Mouse (Mus musculus) testis, postnatal 10 days (tissue): ENCODE data around the gene Kcnma1.
A peak's percentile ranks its signal among the peaks of the same experiment; 100 is the strongest.

ENCODE experiments used
- DNase-seq: peaks from one replicate; pipeline ENCODE4 v3.0.0; 2021; ENCODE audit warnings: low spot score

Gene Kcnma1

DNA sequence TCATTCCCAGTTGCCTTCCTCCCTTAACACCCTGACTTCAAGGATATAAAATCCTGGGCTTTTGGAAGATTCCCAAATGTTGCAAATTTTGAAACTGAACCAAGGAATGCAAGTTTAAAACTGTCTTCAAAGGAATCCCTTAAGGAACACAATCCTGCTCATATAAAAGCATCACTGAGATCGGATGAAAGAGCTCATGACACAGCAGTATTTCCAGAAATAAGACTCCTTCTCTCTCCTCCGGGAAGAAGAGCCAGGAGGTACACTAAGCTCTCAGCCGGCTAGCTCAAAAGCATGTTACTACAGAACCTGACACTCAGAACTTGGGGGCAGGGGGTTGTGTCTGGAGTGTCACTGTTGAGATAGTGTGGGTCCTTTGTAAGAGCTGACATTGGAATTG lies 325.8 kb downstream of the Kcnma1 start:
- DNase-seq = no peak

DNA sequence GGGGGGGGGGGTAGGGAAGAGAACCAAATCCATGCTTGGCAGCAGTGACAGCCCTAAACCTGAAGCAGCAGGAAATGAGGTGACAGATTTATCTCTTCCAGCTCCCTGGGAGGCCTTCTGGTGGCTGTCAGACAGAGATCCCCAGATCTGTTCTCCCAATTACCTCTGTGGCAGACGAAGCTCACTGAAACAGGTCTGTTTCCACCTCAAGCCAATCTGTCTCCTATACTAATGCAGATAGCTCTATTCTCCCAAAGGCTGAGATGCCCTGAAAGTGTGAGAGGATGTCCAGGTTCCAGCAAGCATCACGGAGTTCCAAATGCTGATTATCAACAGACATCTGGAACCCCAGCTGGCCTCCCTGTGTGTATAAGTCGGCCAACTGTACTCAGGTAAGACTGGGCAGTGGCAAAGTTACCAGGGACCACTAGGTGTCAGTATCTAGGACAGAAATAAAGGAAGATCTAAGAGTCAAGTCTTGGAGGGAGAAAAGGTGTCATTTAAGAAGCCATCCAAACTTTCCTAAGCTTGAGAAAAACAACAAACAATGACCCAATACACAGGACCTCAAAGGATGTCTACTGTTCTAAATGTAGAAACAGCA lies 329.7 kb downstream of the Kcnma1 start:
- no peak for DNase-seq

DNA sequence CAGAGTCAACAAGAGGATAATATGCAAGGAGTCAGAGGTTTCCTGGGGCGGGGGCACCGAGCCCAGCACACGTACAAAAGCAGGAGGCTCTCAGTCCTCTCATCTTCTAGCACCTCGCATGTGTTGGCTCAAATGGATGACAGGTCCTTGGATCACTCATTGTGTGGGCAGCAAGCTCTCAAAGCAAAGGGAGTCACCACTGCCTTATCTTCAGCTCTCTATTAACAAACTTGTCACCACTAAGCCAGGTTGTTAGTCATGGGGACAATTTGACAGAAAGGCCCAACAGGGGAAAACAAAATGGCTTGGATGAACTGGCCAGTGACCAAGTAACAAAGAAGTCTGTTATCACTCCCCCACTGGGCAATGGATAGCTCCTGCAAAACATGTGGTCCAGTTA lies 331.5 kb downstream of the Kcnma1 start:
- DNase-seq = no peak

DNA sequence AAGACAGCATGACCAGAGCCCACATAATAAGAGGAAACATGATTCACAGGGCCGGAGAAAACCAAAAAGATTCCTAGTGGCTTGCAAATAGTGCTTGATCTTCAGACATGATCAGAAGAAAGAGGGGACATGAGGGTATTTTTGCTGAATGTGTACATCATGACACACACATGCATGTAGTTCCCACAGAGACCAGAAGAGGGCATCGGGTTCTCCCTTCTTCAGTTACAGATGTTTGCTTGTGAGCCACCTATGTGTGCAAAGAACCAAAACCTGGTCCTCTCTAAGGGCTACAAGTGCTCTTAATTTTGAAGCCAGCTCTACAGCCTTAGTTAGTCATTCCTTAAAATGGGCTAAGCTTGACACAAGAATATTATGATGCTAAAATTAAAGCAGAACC lies 334.9 kb downstream of the Kcnma1 start:
- DNase-seq = peak; percentile 50

DNA sequence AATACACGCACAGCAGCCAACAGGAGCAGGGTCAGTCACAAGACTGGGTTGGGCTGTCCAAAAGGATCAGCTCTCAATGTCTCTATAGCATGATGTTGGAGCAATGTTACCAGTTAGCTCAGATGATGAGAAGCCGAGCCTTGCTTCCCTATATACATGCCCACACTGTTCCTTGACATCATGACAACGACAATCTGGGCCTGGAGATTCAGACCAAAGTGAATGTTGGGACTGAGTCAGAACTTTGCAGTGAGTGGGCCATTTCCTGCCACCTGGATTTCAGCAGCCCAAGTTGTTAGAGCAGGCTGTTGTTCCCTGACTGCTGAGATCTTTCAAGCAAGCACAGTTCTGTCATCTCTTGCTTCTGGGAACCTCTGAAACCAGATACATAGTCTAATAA lies 347.9 kb downstream of the Kcnma1 start:
- DNase-seq = no peak

DNA sequence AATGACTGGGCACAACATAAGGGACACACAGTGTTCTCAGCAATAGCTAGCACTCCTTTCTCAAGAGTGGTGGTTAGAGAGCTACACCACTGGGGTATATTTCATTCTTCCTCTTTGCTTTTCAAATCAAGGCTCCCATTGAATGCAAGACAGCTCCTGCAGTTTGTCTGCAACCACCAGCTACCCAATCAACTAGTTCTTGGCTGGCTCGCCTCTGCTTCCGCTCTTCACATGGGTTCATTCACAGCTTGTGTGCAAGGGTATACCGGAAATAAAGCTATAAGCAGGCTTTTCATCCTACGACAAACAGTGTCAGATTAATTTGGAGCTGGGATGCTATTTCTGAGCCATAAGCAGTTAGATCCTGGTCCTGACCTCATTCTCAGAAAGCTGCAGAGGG lies 362.6 kb downstream of the Kcnma1 start:
- DNase-seq = no peak

DNA sequence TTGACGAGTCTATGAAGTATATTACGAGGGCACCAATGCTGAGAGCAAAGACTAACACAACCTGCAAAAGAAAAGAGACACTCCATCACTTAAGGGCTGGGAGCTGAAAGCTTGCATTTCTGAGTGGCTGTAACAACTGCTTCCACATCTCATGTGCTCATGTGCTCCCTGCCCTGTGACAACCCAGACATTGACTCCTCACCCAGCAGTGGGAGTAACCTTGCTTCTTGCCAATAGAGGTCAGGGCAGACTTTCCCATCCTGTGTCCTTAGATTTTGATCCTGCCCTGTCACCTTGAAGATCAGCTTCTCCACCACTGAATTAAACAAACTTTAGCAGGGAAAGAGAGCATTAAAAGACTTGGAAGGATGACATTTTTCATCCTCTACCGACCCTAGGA lies 364.2 kb downstream of the Kcnma1 start:
- no peak for DNase-seq

DNA sequence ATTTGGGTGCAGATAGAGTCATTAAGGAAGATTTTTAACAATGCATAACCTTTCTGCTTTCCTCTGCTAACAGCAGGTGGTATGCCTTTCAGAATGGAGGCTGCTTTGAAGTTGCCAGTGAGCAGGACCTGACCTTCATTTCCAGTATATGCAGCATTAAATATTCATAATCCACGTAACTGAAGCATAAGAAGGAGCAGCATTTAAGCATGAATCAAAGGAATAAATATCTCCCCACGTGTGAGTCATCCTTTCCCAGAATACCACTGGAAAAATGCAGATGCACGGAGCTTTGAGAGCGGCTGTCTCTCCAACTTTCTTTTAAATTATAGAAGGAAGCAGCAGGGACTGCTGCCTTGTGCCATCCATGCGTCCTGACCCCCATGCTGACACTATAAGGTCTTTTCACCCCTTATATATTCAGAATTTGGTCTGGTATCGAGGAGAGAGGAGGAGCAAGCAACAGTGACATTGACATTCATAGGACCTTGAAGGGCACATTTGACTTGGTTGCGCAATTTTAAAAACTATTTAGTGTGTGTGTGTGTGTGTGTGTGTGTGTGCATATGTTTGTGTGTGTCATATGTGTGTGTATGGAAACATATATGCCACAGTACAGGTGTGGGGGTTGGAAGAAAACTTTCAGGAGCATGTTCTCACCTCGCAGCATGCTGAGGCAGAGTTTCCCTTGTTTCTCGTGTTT lies 368.8 kb downstream of the Kcnma1 start:
- no peak for DNase-seq

DNA sequence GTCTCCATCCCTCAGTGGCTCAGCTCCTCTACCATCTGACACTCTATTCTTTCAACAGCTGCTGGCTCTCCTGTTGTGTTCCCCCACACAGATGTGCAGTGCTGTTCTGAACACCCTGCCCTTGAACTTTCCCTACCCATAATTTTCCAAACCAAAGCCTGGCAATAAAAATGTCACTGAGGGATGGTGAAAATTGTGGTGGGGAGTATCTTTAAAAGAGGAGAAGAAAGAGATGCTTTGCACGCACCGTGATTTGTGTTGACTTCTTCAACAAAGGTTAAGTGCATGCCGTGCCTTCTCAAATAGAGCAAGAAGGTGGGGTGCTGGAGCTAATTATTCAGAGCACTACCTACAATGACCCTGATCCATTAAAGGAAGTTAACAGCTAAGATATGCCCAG lies 371.1 kb downstream of the Kcnma1 start:
- no peak for DNase-seq

DNA sequence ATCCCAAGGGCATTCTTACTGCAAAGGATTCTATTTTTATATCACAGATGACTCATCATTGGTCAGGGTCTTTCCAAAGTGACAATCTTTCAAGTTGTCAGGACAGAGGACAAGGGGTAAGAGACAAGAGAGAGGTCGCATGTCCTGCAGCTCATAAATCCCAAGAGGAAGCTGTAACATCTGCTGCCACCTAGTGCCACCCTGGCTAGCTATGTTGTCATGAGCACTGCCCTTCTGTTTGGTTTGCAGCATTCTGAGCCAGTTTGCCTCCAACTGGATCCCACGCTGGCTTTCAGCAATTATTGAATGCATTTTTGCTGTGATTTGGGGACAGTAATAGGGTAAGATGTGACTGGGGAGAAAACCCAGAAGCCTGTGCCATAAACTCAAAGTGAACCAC lies 373.6 kb downstream of the Kcnma1 start:
- peak; percentile 54 for DNase-seq

DNA sequence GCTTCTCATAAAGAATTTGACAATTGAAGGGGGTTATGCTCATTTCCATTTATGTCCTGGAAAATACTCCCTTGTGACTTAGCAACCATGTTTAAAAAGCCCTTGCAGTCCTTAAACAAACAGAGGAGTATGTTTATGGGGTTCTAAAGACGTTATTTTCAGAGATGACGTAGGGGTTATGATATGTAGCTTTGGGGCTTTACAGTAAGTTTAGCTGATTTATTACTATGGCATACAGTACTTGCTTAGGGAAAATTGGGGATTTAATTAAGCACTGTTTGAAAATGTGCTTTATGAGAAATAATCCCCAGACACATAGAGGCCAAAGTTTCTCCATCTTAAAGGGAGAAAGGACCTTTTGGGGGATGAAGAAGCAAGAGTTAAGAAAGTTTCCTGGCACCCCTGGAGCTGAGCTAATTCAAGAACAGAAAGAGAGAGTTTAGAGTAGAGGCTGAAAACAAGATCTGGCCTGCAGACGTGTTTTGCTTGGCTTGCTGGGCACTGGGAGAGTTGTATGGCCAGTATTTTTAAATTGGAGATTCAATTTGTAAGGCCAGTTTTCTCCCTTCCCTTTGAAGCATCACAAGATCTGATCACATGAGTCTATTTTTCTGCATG lies 376.1 kb downstream of the Kcnma1 start:
- no peak for DNase-seq

DNA sequence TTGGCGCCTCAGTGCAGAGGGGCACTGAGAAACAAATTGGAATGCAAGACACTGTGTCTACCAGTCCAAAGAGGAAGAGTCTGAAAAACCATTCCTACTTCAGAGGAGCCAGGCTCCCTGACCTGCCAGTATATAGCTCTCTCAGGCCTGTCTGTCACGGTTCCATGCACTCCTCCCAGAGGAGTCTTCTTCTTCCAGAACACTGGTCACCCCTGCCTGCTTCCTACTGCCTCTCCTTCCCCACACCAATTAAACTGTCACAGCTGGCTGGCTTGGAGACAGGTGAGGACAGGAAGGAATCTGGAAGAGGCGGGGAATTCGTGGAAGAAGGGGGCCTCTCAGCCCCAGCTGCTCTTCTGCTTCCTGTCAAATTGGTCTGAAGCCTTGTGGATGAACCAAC lies 378.4 kb downstream of the Kcnma1 start:
- DNase-seq = no peak

DNA sequence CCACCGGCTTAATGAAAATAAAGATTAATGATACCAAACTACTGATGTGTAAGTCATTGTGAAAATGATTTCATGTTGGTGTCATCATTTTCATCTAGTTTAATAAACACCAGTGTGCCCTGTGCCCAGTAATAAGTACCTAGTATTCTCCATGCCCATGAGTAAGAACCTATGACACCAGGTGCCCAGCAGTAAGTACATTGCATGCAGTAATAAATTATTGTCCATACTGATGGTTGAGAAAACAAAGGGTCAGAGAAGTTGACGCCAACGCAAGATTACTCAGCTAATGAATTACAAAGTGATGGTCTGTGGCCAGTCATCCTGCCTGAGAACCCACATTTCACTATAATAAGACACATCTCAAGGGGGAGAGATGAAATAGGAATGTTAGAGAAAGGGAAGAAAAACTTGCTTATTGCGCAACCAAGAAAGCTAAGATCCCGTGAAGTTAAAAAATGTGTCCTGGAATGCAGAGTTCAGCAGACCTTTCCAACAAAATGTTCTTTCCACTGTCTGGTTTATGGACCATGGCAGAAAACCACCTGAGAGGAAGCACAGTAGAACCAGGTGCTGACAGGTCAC lies 381.2 kb downstream of the Kcnma1 start:
- DNase-seq = no peak

DNA sequence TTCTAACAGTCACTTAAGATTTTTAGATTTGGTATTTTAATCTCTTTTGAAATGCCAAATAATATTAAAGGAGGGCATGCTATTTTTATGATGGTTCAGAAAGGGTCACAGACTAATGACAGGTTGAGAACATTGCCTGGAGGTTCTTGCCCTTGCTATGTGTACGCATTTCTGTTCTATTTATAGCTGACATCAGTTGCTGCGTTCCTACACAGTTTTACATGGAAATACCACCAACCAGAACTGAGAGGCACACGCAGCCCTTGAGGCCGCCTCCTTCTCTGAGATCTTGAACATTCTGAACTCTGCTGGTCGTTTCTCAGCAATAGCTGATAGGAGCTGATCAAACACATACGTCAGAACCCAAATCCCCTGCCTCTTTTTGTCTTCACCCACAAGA lies 387.4 kb downstream of the Kcnma1 start:
- DNase-seq = no peak

DNA sequence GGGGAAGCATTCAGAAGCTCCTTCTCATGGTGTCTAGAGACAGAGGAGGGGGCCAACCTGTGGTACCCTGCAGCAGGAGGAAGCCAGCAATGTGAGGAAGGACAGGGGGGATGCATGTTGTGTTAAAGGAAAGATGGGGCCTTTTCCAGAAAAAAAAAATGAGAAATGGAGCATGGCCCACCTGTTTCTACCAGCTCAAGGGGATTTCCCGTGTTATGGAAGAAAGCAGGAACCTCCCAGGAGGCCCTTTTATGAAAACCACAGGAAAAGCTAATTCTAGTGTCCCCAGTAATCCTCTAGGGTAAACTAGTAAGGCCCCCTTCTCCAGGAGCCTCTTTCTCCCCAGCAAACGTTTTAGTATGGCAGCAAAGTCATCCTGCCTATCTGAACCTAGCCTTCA lies 388.2 kb downstream of the Kcnma1 start:
- DNase-seq = no peak

DNA sequence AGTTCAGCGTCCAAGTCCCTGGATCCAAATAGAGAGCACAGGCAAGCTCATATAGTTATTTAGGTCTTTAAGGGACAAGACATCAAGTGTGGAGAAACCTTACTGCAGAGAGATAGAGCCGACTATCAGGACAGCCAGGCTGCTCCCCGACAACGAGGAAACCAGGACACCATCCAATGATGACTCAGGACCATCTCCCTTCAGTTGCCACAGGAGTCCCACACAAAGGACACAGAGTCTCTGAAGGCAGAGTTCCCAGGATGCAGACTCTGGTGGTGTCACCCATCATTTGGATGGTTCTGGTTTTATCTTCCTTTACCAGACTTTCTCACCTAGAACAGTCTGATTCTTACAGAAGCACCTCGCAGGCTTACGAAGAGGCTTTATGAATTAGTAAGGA lies 388.9 kb downstream of the Kcnma1 start:
- no peak for DNase-seq

DNA sequence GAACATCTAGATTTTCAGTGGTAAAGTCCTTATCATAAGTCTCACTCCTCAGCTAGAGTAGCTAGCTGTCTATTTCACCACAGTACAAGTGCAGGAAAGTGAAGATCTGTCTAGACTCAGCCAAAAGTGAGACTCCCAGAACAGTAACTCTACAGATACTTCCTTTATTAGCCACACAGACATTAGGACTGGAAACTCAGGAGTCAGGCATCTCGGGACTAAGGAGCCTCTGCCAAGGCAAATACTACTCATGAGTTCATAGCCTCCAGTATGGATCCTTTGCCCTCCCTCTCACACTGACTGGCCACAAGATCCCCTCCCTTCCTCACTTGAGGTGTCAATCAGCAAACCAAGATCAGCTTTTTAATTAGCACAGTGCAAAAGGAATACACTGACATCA lies 389.8 kb downstream of the Kcnma1 start:
- DNase-seq = no peak

DNA sequence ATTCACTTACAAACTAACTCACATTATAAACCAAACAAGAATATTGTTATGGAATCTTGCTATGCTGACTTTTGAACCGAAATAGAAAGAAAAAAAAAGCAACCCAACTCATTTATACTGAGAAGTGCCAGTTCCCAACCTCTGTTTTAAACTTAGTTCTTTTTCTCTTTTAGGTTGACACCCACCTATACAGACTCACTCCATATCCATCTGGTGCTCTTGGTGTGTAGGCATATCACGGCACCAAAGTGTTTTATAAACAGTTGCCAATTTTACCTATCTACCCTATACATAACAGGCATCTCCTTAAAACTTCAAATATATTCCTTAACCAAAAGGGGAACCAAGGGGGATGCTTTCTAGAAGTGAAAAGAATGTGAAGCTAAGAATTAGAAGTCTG lies 393.6 kb downstream of the Kcnma1 start:
- no peak for DNase-seq

DNA sequence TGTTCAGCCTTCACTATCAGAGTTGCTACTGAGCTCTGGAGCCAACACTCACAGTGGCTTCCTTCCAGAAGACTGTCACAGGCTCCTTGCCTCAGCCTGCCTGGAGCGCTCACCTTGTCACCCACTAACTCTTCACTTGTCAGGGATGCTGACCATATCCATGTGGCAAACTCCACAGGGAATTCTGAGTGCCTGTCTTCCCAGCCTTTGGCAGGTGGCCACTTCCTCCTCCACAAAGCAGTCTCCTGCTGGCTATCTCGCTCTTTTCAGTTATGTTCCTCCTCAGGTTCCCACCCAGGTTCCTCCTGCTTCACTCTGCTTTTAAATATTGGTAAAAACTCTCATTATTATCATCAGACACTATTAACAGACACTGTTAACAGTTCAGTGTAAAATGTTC lies 395.3 kb downstream of the Kcnma1 start:
- peak; percentile 55 for DNase-seq

DNA sequence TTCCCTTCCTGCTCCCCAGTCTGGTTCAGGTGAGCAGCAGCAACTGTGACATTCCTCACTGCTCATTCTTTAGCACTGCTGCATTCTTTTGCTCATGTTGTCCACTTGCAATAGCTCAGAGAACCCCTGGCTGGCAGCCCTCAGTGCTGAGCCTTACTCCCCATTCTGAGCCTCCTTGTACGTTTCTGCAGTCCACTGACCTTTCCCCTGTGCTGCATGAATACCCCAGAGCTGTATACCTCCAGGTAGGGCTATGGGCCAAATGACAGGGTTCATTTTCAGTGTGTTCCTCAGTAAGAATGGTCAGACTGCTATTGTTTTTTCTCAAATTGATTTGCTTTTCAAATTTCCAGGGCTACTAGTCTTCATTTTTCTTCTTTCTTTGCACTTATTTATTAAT lies 396.2 kb downstream of the Kcnma1 start:
- no peak for DNase-seq

DNA sequence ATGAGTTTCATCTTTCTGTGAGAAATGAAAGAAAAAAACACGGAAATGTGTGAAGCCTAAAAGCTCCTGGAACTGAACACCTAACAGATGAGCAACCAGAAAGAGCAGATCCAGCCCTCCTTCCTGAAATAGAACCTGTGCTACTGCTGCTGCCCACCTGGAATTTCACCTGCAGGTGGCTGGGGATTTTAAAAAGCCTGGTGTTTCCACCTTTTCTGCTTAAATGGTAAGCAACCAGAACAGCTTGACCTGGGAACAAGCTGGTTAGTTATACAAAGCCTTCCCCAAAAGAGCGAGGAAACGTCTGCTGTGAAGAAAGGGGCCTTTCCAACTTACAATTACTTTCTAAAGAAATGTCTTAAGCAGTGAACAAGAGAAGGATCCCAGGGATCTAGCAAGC lies 404.2 kb downstream of the Kcnma1 start:
- DNase-seq = no peak

DNA sequence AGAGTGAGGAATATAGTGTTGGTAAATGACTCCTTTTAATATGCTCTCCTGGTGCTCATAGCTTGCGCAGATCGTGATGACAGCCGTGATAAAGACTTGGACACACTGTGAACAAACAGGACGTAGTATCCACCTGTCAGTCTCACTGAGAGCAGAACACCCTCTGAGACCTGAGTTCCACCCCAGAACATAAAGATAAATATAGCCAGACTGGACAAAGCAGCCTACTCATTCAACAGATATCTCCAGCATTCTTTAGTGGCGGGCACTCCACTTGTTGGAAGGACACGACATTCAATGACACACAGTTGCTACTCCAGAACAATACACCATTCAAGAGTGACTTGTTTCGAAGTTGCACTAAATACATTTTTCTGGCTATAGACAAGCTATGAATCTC lies 408.6 kb downstream of the Kcnma1 start:
- DNase-seq = no peak

DNA sequence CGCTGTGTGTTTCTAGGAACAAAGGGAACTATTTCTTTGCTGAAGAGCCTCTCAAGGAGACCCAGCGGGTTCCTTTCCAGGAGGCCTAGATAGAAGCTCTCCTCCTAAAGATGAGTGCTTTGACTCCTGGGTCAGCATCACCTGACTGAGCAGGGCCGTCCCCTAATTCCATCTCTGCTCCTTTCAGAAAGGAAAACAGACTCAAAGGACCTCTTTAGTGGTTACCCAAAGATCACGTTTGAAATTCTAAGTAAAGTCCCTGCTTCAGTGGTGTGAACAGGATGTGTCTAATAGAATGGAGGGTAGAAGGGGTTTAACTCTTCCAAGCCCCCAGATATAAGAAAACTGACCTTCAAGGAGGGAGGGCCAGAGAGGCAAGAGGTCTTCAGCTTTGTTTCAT lies 411.4 kb downstream of the Kcnma1 start:
- no peak for DNase-seq

DNA sequence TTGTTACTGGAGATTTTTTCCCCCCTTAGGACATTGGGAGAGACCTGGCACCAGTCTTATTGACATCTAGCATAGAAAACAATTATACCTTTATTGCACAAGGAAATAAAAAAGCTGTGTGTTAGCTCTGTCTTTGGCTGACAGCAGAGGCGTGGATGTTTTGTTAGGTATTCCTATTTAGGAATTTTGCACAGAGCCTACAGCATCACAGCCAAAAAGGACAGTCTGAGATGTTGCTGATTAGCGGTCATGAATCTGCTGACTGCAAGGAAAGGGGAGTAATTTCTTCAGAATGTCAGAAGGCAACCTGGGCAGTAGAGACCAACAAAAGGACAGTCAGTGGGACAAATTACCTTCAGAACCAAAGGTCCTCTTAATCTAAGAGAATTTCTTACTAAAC lies 412.2 kb downstream of the Kcnma1 start:
- DNase-seq = no peak
